Mouse (Mus musculus): Measurements from ENCODE around the gene Ascc2.

The Ascc2 gene

GRCm38 (mm10) chr11:4720393-4720792 is 82.8 kb downstream of the Ascc2 start:
- in situ Hi-C loops (cut with MboI, MseI), result no loop called here

DNA sequence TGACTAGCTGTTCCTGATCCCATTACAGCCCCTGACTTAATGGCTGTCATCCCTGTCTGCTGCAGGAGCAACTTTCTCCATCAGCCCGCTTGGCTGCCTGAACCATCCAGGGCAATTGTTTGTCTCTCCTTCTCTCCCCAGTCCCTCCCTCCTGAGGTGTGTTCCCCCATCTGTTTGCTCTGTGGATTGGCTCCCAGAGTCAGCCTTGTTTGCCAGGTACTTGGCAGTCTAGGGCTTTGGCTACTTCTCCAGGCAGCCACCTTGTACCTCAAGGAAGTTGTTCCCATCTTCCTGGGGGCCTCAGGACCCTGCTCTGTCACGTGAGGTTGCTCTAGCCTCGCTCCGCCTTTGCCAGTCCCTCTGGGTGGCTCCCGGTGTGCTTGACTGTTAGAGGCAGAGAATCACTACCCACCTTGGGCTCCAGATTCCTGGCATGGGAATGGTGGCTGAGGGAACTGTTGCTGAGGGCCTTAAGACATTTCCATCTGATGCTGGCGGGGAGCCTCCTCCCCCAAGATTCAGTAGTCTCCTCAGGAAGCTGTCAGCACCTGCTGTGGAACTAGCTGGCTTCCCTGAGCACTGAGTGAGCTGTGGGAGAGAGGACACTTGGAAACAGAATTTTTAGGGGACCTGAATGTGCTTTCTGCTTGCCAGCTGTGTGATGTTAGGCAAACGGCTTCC is 83.5 kb downstream of the Ascc2 start:
- in situ Hi-C loops (cut with MboI, MseI), result no loop called here

DNA sequence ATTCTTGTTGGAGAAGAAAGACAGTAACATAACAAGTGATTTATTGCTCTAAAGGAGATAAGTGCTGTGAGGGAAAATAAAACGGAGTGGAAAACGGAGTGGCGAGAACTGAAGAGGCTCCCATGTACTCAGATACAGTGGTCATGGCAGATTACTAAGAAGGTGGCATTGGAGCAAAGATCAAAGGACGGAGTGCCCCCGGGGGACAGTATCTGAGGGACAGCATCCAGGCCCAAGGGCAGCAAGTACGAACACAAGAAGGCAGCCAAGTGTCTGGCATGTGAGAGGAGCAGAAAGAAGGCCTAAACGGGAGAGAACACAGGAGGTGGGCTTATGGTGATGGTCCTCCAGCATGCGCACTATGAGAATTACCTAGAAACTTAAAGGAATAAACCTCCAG is 84.2 kb downstream of the Ascc2 start:
- in situ Hi-C loops (cut with MboI, MseI), result no loop called here

- in situ Hi-C loops (cut with MboI, MseI), result no loop called here
Measured at GRCm38 (mm10) chr11:4729603-4730002, 92.1 kb downstream of the Ascc2 start.

DNA sequence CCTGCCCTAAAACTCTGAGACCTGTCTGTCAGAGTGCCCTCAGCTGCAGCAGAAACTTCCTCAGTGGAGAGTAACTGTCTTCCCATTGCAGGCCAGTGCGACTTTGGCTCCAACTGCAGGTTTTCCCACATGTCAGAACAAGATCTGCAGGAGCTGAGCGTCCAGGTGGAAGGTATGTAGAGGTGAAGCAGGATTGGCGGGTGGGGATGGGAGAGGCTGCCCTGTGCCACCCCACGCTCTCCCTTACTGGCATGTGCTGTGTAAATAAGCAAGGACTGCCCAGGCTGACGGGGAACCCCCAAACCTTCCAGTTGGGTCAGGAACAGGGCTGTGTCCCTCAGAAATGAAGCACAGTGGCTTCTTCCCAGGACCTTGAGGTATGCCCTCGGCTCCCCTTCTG is 92.5 kb downstream of the Ascc2 start:
- in situ Hi-C loops (cut with MboI, MseI), result no loop called here

- in situ Hi-C loops (cut with MboI, MseI), result no loop called here
Measured at GRCm38 (mm10) chr11:4730913-4731312, 93.4 kb downstream of the Ascc2 start.

GRCm38 (mm10) chr11:4731781-4732180 is 94.2 kb downstream of the Ascc2 start:
- in situ Hi-C loops (cut with MboI, MseI), result no loop called here

GRCm38 (mm10) chr11:4734179-4734578 is 96.6 kb downstream of the Ascc2 start:
- in situ Hi-C loops (cut with MboI, MseI), result no loop called here

All from regulatory T cell (primary cell).